Mouse (Mus musculus): Measurements from ENCODE around the gene Olfr1330.
"Not testable (repeated sequence)": the region's sequence is repeated elsewhere in the genome, so short reads cannot be mapped to it uniquely, and the experiment has no call there.

The Olfr1330 gene

GRCm38 (mm10) chr4:118888297-118888696, at the start of gene Olfr1330:
TSS of gene Olfr1330 (plus strand) at chr4:118888597.
- no peak for DNase-seq (ENCODE audit: low spot score in 2 of 2)

- no peak for DNase-seq (ENCODE audit: low spot score in 2 of 2)
These were observed 26.6 kb upstream of the Olfr1330 start for GRCm38 (mm10) chr4:118861791-118862190.

- DNase-seq (ENCODE audit: low spot score in 2 of 2): no peak
These were observed 25.7 kb upstream of the Olfr1330 start for GRCm38 (mm10) chr4:118862704-118863103.

- DNase-seq (ENCODE audit: low spot score in 2 of 2): no peak
These were observed 24.0 kb upstream of the Olfr1330 start, which contains the start of gene Olfr1331 for GRCm38 (mm10) chr4:118864349-118864748. TSS of gene Olfr1331 (plus strand) at chr4:118864649.

- DNase-seq (ENCODE audit: low spot score in 2 of 2): no peak
These were observed 20.8 kb upstream of the Olfr1330 start for GRCm38 (mm10) chr4:118867566-118867965.

GRCm38 (mm10) chr4:118901981-118902380, 13.6 kb downstream of the Olfr1330 start:
- DNase-seq (ENCODE audit: low spot score in 2 of 2): no peak

GRCm38 (mm10) chr4:118917365-118917764, 29.0 kb downstream of the Olfr1330 start, which contains the start of gene Olfr1329:
TSS of gene Olfr1329 (minus strand) at chr4:118917465.
- not testable (repeated sequence) for DNase-seq (ENCODE audit: low spot score in 2 of 2)

- not testable (repeated sequence) for DNase-seq (ENCODE audit: low spot score in 2 of 2)
These were observed 42.9 kb downstream of the Olfr1330 start for GRCm38 (mm10) chr4:118931326-118931725.

- no peak for DNase-seq (ENCODE audit: low spot score in 2 of 2)
These were observed 50.1 kb downstream of the Olfr1330 start, which contains the start of gene Olfr1328 for GRCm38 (mm10) chr4:118938512-118938911. TSS of gene Olfr1328 (minus strand) at chr4:118938612.
